Mouse (Mus musculus) granulocyte monocyte progenitor cell, adult 5-6 weeks (primary cell): Measurements from ENCODE around the gene Gm21739. TPM values are rescaled to one million over a fixed set of nuclear protein-coding genes. Genes with fewer than 3 reads are reported as not detected.
"Not testable (repeated sequence)": the region's sequence is repeated elsewhere in the genome, so short reads cannot be mapped to it uniquely, and the experiment has no call there.

Experiments
- ATAC-seq: replicated peaks from 2 replicates; pipeline ENCODE4 v1.8.0; 2016; ENCODE audit warnings: mild to moderate bottlenecking, moderate TSS enrichment, inconsistent platforms; ENCODE audit not compliant: poor library complexity, severe bottlenecking
- total RNA-seq, 2 experiments: library from RNA; stranded (forward) in 1 of 2; stranded (reverse) in 1 of 2; fragments of 200-712, 200-1000 nt in 1 of 2; fragments of >200 nt in 1 of 2; fragmentation: Nextera tagmentation in 1 of 2; gene quantifications; 2 replicates each; pipeline ENCODE4 v1.2.3; 2014 to 2017

Gene Gm21739
- not detected in 2 replicates for total RNA-seq (2014; fragmentation: Nextera tagmentation)
- total RNA-seq (2017) = not detected in 2 replicates

DNA sequence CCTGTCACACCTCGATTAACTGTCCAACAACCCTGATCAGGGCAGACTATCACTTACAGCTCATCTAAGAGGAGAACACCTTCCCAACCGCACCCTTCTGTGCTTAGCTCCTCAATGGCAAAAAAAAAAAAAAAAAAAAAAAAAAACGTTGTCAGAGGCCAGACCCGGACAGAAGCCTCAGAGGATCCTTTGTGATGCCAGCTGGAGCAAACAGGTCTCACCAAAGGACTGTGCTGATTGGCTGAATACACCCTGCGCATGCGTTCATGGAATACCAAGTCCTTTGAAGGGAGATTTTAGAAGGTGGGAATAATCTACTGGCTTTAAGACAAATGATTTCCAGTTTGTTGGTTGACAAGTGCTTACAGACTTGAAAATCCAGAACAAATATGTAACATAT is at the start of gene Gm21739:
Gm21739 (minus strand) TSS at position 101 of the 400 bp plus-strand sequence.
- not testable (repeated sequence) for ATAC-seq
